Mouse (Mus musculus): ENCODE measurements around the gene Zfp28.
A peak's percentile ranks its signal among the peaks of the same experiment; 100 is the strongest.

Gene Zfp28

GRCm38 (mm10) chr7:6384011-6384410 is 916 bp downstream of the Zfp28 start:
- no peak for TF ChIP-seq GATA4 (IDR thresholded peaks at IDR 0.05; ENCODE audit: insufficient replicate concordance, low read length)

- TF ChIP-seq GATA4 (IDR thresholded peaks at IDR 0.05; ENCODE audit: insufficient replicate concordance, low read length) = no peak
Measured at GRCm38 (mm10) chr7:6386995-6387394, 3.9 kb downstream of the Zfp28 start.

- no peak for TF ChIP-seq GATA4 (IDR thresholded peaks at IDR 0.05; ENCODE audit: insufficient replicate concordance, low read length)
Measured at GRCm38 (mm10) chr7:6388971-6389370, 5.9 kb downstream of the Zfp28 start.

- TF ChIP-seq GATA4 (IDR thresholded peaks at IDR 0.05; ENCODE audit: insufficient replicate concordance, low read length) = no peak
Measured at GRCm38 (mm10) chr7:6389449-6389848, 6.4 kb downstream of the Zfp28 start.

DNA sequence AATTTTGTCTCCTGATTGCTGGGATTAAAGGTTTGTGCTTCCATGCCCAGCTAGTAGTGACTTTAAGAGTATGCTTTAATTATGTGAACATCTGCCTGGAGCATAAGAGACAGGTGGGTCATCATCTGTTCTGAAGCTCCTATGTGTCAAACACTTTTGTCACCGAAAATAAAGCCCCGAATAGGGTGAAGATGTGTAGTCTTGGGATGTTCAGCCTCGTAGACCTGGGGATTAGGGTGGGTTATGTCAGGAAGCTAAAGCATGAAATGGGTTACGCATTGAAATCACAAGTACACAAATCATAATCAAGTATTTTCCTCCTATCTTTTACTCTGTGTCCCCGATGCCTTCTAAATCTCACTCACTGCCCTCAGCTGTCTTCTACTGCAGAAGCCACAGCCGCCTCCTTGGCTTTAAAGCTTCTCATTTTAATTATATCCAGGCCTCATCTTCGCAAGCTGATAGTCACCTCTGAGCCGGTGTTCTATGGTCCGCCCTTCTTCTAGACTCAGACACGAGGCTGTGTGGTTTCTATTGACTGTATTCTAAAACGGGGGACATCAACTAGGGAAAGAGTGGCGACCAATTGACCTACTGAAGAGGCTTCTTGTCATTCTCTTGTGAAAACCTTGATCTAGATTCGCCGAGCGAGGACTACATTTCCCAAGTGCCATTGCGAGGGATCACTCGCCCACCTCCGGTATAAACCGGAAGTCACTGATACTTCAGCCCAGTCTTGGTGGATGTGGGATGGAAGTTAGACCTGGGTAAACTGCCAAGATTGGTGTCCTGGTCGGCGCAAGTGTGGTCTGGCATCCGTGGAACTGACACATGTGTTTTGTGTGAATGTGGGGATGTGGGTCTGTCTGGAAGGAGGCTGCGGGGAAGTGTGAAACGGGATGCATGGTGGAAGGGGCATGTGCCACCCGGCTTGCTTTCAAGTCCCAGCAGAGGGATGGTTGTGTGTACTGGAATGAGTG is 15.2 kb downstream of the Zfp28 start, which contains the start of gene Smim17:
Gene Smim17, plus strand, starts transcription at position 720 of the 980 bp plus-strand sequence.
- TF ChIP-seq GATA4 (IDR thresholded peaks at IDR 0.05; ENCODE audit: insufficient replicate concordance, low read length) = no peak

GRCm38 (mm10) chr7:6410043-6410442 is 26.9 kb downstream of the Zfp28 start, which contains the start of gene Gm20715:
Gene Gm20715, plus strand, starts transcription at chr7:6410277.
- TF ChIP-seq GATA4 (IDR thresholded peaks at IDR 0.05; ENCODE audit: insufficient replicate concordance, low read length) = peak; percentile 71; the same call in 1 of the 2 replicates

GRCm38 (mm10) chr7:6414626-6415441 is 31.7 kb downstream of the Zfp28 start:
- TF ChIP-seq GATA4 (IDR thresholded peaks at IDR 0.05; ENCODE audit: insufficient replicate concordance, low read length) = no peak

DNA sequence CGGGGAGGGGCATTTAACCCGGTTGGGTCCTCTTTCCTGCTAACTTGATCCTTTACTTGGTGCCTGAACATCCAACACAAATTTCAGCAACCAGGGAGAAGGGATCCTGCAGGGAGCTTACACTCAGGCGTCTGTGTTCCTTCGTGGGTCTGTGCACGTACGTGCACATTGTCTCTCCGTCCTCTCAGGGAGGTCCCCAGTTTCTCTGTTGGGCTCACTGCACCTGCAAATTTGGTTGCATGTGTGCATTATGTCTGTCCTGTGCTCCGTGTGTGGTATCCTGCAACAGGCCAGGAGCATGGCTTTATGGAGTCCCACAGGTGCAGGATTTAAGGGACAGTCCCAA is 32.3 kb downstream of the Zfp28 start:
- TF ChIP-seq GATA4 (IDR thresholded peaks at IDR 0.05; ENCODE audit: insufficient replicate concordance, low read length) = no peak

GRCm38 (mm10) chr7:6419894-6420293 is 36.8 kb downstream of the Zfp28 start:
- TF ChIP-seq GATA4 (IDR thresholded peaks at IDR 0.05; ENCODE audit: insufficient replicate concordance, low read length) = no peak

- no peak for TF ChIP-seq GATA4 (IDR thresholded peaks at IDR 0.05; ENCODE audit: insufficient replicate concordance, low read length)
Measured at GRCm38 (mm10) chr7:6429381-6429780, 46.3 kb downstream of the Zfp28 start.

GRCm38 (mm10) chr7:6430342-6430741 is 47.2 kb downstream of the Zfp28 start:
- no peak for TF ChIP-seq GATA4 (IDR thresholded peaks at IDR 0.05; ENCODE audit: insufficient replicate concordance, low read length)

- no peak for TF ChIP-seq GATA4 (IDR thresholded peaks at IDR 0.05; ENCODE audit: insufficient replicate concordance, low read length)
Measured at GRCm38 (mm10) chr7:6438388-6438787, 55.3 kb downstream of the Zfp28 start, which contains the start of gene Olfr1344. Gene Olfr1344, plus strand, starts transcription at chr7:6438688.

GRCm38 (mm10) chr7:6441173-6441572 is 58.1 kb downstream of the Zfp28 start:
- TF ChIP-seq GATA4 (IDR thresholded peaks at IDR 0.05; ENCODE audit: insufficient replicate concordance, low read length) = no peak
